Mouse (Mus musculus) WW6 (cell line): Measurements from ENCODE around the gene Rybp.

Experiments
- DNase-seq: peaks from one replicate; pipeline ENCODE4 v3.0.0-alpha.2; 2013; ENCODE audit warnings: low read depth, low spot score

The Rybp gene

GRCm38 (mm10) chr6:100190803-100191559, 96.3 kb downstream of the Rybp start:
- no peak for DNase-seq

GRCm38 (mm10) chr6:100190310-100190709, 97.0 kb downstream of the Rybp start:
- no peak for DNase-seq

DNA sequence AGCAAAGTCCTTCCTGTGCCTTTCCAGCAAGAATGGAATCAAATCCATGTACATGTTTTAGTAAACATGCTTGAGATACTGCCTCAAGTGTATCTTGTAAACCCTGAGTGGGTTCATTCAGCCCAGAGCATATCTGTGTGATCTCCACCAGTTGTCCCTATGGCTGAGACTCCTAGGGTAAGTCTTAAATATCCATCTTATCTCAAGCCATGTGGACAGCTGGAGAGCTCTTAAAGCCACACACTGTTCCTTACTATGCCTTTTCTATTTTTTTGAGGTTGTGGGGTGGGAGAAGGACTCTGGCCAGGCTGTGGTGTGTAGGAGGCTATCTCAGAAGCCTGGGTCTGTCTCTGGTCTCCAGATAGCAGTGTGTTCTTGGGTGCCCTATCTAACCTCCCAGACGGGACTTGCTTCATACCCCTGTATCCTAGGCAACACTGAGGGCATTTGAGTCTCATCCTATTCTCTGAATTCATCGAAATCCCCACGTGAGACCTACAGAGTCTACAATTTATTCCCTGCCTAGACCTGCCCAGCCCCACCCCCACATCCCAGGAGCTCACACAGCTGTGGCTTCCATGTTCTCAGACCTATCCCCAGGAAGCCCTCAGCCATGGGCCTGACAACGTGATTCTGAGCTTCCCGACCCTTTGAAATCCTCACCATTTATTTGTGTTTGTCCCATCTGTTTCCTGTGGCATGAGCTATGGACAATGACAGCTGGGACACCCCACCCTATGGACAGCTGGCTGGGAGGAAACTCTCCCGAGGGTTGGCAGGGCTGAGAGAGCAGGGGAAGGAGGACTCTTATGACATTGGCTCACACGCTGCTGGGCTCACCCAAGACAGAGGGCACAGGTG, 98.2 kb downstream of the Rybp start:
- DNase-seq, result no peak

GRCm38 (mm10) chr6:100187821-100188220, 99.5 kb downstream of the Rybp start:
- DNase-seq, result no peak

GRCm38 (mm10) chr6:100186789-100187188, 100.5 kb downstream of the Rybp start:
- no peak for DNase-seq

DNA sequence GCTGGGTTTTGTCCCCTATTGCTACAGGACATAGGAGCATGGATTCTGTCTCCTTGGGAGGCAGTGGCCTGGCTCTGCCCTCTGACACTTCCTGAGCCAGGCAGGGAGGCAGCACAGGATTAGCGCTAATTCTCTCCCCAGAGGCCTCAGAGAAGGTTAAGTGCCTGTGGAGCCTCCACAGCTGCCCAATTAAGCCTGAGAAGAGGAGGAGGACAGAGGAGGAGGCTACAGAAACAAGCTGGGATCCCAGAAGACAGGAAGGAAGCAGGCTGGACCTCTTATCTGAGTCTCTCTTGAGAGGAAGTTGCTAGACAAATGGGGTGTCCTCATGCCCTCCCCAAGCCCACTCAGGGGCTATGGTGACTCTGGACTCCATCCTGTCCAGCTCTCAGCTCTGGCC, 101.8 kb downstream of the Rybp start:
- DNase-seq, result no peak

- DNase-seq, result no peak
These were observed 103.9 kb downstream of the Rybp start for GRCm38 (mm10) chr6:100183344-100183743.

- peak; percentile 38 for DNase-seq
These were observed 106.4 kb downstream of the Rybp start for GRCm38 (mm10) chr6:100180883-100181262.

GRCm38 (mm10) chr6:100180213-100180882, 106.9 kb downstream of the Rybp start:
- DNase-seq, result no peak

DNA sequence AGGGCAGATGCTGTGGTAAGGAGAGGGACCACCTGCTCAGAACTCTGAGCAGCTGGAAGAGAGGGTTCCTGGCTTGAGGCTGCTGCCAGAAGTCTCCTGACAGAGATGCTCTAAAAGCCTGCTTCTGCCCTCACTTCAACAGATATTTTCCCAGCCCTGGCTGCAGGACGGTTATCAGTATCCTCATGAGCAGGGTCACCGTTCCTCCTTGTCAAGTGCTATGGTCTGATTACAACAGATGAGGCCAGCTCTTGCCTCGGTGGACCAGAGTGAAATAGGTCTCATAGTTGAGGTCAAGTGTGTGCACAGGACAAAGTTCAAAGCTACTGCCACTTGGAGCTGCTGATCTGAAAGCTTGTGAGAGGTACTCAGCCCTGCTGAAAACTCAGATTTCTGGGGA, 108.5 kb downstream of the Rybp start:
- DNase-seq, result no peak
